In the genomic region with DNA sequence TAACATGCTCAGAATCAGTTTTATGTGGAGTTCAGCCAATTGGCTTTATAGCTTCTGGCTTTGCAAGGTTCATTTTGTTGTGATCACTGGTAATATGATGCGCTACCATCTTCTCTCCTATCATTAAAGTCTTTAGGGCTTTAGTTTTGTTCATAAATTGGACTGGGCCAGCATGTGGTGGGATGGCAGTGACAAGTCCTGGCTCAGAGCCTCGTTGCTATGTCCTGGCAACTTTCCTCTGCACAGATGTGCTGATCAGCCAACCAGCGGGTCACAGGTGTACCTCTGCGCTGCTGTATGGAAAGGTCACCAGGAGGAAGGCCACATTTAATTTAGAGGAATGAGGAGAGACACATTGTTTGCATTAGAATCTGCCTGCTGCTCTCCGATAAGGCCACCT, we compare ENCODE assay signal across 28 mouse cellular contexts.
DNase-seq lines count a peak whose midpoint lies in the region; ATAC-seq and TF ChIP-seq lines count a peak whose summit lies in the region.
"Had no signal": no experiment of that assay in that cellular context is flagged by ENCODE, and none has a peak within 500 bp of the region (broad histone marks: within the 10 kb centered on the region; RNA-seq: fewer than 3 reads in every experiment).

No protein-coding gene starts in this region.

- no peak for TF ChIP-seq POLR2A in cerebellum, adult 2 months (IDR thresholded peaks at IDR 0.05; ENCODE audit: borderline replicate concordance, insufficient read depth, low read length)
- TF ChIP-seq POLR2A in brain, embryonic 14.5 days (IDR thresholded peaks at IDR 0.05; ENCODE audit: borderline replicate concordance, extremely low read depth, insufficient read depth, insufficient read length, poor library complexity, severe bottlenecking), result no peak

- H3K4me1 ChIP-seq in cerebellum, adult 2 months (ENCODE audit: control insufficient read depth, insufficient read depth, low read length), result no peaks in the 10 kb centered on the region
- H3K4me1 ChIP-seq in forebrain, embryonic 14.5 days (ENCODE audit: control insufficient read depth, insufficient read depth, low read length), result no peaks in the 10 kb centered on the region
- no peaks in the 10 kb centered on the region for H3K4me1 ChIP-seq in forebrain, postnatal 0 days (ENCODE audit: insufficient read depth)
- H3K4me1 ChIP-seq in midbrain, embryonic 13.5 days (replicated peaks), result no peaks in the 10 kb centered on the region
- H3K4me1 ChIP-seq in midbrain, embryonic 11.5 days (ENCODE audit: control insufficient read depth, insufficient read depth, low read length), result no peaks in the 10 kb centered on the region
- H3K4me1 ChIP-seq: heart, embryonic 10.5 days; heart, embryonic 15.5 days; stomach, embryonic 15.5 days had no signal

- H3K27me3 ChIP-seq in cerebellum, adult 2 months (ENCODE audit: control insufficient read depth, insufficient read depth, low read length), result no peaks in the 10 kb centered on the region
- H3K27me3 ChIP-seq in forebrain, embryonic 14.5 days (replicated peaks; ENCODE audit: control insufficient read depth, insufficient read depth, low read length), result no peaks in the 10 kb centered on the region
- H3K27me3 ChIP-seq in forebrain, postnatal 0 days (ENCODE audit: insufficient read depth, low read length), result no peaks in the 10 kb centered on the region
- no peaks in the 10 kb centered on the region for H3K27me3 ChIP-seq in midbrain, embryonic 13.5 days
- no peaks in the 10 kb centered on the region for H3K27me3 ChIP-seq in midbrain, embryonic 11.5 days (ENCODE audit: control insufficient read depth, insufficient read depth, low read length)
- H3K27me3 ChIP-seq: CH12.LX; heart, embryonic 15.5 days; stomach, embryonic 15.5 days had no signal

- DNase-seq in cerebellum, postnatal 10 days, result peak; percentile 7 to 31
- DNase-seq in cerebellum, adult 2 months, result no peak
- DNase-seq in forebrain, embryonic 14.5 days (ENCODE audit: low spot score), result peak; percentile 16
- DNase-seq in forebrain, postnatal 0 days, result no peak
- no peak for DNase-seq in midbrain, embryonic 11.5 days (ENCODE audit: low spot score, missing footprints)
- peak; percentile 58 for DNase-seq in brain, embryonic 14.5 days (ENCODE audit: low read depth)
- DNase-seq in adrenal gland, postnatal 36 days, result no peak
- DNase-seq: adrenal gland, adult 2 months; cerebellum, adult 9-10 months; gastrocnemius, postnatal 14 days; heart, adult 11 months; kidney, adult 9 months; kidney, postnatal 10 days; layer of hippocampus, postnatal 36 days; liver; lung, adult 2 months; lung, postnatal 10 days; retina, postnatal 1 day; right cerebral cortex, postnatal 25 days had no signal

- no peak overlapping the region for H3K4me2 ChIP-seq in forebrain, embryonic 14.5 days (ENCODE audit: low read length)
- no peak overlapping the region for H3K4me2 ChIP-seq in forebrain, postnatal 0 days (ENCODE audit: low read depth)
- H3K4me2 ChIP-seq in midbrain, embryonic 13.5 days (replicated peaks), result no peak overlapping the region
- no peak overlapping the region for H3K4me2 ChIP-seq in midbrain, embryonic 11.5 days
- H3K4me2 ChIP-seq: heart, embryonic 15.5 days; stomach, embryonic 15.5 days had no signal

- H3K9me3 ChIP-seq in forebrain, embryonic 14.5 days (replicated peaks; ENCODE audit: control insufficient read depth, low read length), result no peaks in the 10 kb centered on the region
- no peaks in the 10 kb centered on the region for H3K9me3 ChIP-seq in forebrain, postnatal 0 days (ENCODE audit: low read length)
- H3K9me3 ChIP-seq in midbrain, embryonic 13.5 days, result no peaks in the 10 kb centered on the region
- no peaks in the 10 kb centered on the region for H3K9me3 ChIP-seq in midbrain, embryonic 11.5 days (ENCODE audit: control insufficient read depth, low read length)
- H3K9me3 ChIP-seq: heart, embryonic 10.5 days; heart, embryonic 15.5 days; stomach, embryonic 15.5 days had no signal

- H3K4me3 ChIP-seq in cerebellum, adult 2 months (replicated peaks; ENCODE audit: insufficient read depth, low read depth, low read length), result no peak overlapping the region
- H3K4me3 ChIP-seq in forebrain, embryonic 14.5 days (ENCODE audit: low read depth, low read length), result no peak overlapping the region
- no peak overlapping the region for H3K4me3 ChIP-seq in forebrain, postnatal 0 days (ENCODE audit: low read depth, low read length)
- no peak overlapping the region for H3K4me3 ChIP-seq in midbrain, embryonic 13.5 days (replicated peaks)
- no peak overlapping the region for H3K4me3 ChIP-seq in midbrain, embryonic 11.5 days (ENCODE audit: low read depth, low read length)
- H3K4me3 ChIP-seq: heart, embryonic 10.5 days; heart, embryonic 15.5 days; stomach, embryonic 15.5 days had no signal

- no peak overlapping the region for H3K9ac ChIP-seq in forebrain, embryonic 14.5 days (ENCODE audit: low read length)
- no peak overlapping the region for H3K9ac ChIP-seq in forebrain, postnatal 0 days
- no peak overlapping the region for H3K9ac ChIP-seq in midbrain, embryonic 13.5 days (replicated peaks)
- no peak overlapping the region for H3K9ac ChIP-seq in midbrain, embryonic 11.5 days (ENCODE audit: low read length)
- H3K9ac ChIP-seq: heart, embryonic 15.5 days; liver, embryonic 14.5 days; stomach, embryonic 15.5 days had no signal

- peak; percentile 23; the same call in 1 of the 2 replicates for ATAC-seq in forebrain, embryonic 14.5 days
- no peak for ATAC-seq in forebrain, postnatal 0 days
- peak; percentile 69 for ATAC-seq in midbrain, embryonic 13.5 days
- no peak for ATAC-seq in midbrain, embryonic 11.5 days (ENCODE audit: low FRiP score)
- ATAC-seq: activated CD4-positive, CD25-positive, alpha-beta regulatory T cell, adult 4 months; intestine, postnatal 0 days had no signal

- H3K27ac ChIP-seq in cerebellum, adult 2 months (ENCODE audit: insufficient read depth, low read length), result no peak overlapping the region
- H3K27ac ChIP-seq in forebrain, embryonic 14.5 days (ENCODE audit: low read depth, low read length), result no peak overlapping the region
- no peak overlapping the region for H3K27ac ChIP-seq in forebrain, postnatal 0 days (ENCODE audit: low read depth, low read length)
- no peak overlapping the region for H3K27ac ChIP-seq in midbrain, embryonic 13.5 days
- H3K27ac ChIP-seq in midbrain, embryonic 11.5 days (ENCODE audit: low read depth, low read length), result no peak overlapping the region
- H3K27ac ChIP-seq: heart, embryonic 10.5 days; heart, embryonic 15.5 days; liver, embryonic 14.5 days; macrophage; stomach, embryonic 15.5 days had no signal

- 21% methylated on average over 5 of the region's 5 CpGs for WGBS in cerebellum, adult 2 months
- WGBS in forebrain, embryonic 14.5 days, result 70% methylated on average over 5 of the region's 5 CpGs
- WGBS in forebrain, postnatal 0 days, result 58% methylated on average over 5 of the region's 5 CpGs
- WGBS in midbrain, embryonic 13.5 days, result 78% methylated on average over 5 of the region's 5 CpGs
- WGBS in midbrain, embryonic 11.5 days, result 84% methylated on average over 5 of the region's 5 CpGs

- TF ChIP-seq CTCF in cerebellum, adult 2 months (IDR thresholded peaks at IDR 0.05; ENCODE audit: borderline replicate concordance, insufficient read depth, low read depth, low read length), result no peak
- TF ChIP-seq CTCF in forebrain, postnatal 0 days (IDR thresholded peaks at IDR 0.05; ENCODE audit: low read depth), result no peak
- no peak for TF ChIP-seq CTCF in brain, embryonic 14.5 days (IDR thresholded peaks at IDR 0.05; ENCODE audit: borderline replicate concordance, extremely low read depth, insufficient read depth, insufficient read length)

- no peaks in the 10 kb centered on the region for H3K36me3 ChIP-seq in forebrain, embryonic 14.5 days (ENCODE audit: control insufficient read depth, insufficient read depth, low read length)
- H3K36me3 ChIP-seq in forebrain, postnatal 0 days (ENCODE audit: insufficient read depth), result no peaks in the 10 kb centered on the region
- H3K36me3 ChIP-seq in midbrain, embryonic 13.5 days, result no peaks in the 10 kb centered on the region
- H3K36me3 ChIP-seq in midbrain, embryonic 11.5 days (ENCODE audit: control insufficient read depth, insufficient read depth, low read length), result no peaks in the 10 kb centered on the region
- H3K36me3 ChIP-seq: heart, embryonic 10.5 days; heart, embryonic 15.5 days; stomach, embryonic 15.5 days had no signal

Comparison
In these comparisons a context has a peak if more than half of its experiments do, and no peak if none do; other contexts are left out.
1. DNase-seq: peak in cerebellum, postnatal 10 days (2 of 2), forebrain, embryonic 14.5 days (single experiment) and brain, embryonic 14.5 days (single experiment); none in cerebellum, adult 2 months (0 of 2), forebrain, postnatal 0 days (single experiment), midbrain, embryonic 11.5 days (single experiment) and adrenal gland, postnatal 36 days (0 of 2).
2. ATAC-seq: peak in forebrain, embryonic 14.5 days (single experiment) and midbrain, embryonic 13.5 days (single experiment); none in forebrain, postnatal 0 days (single experiment) and midbrain, embryonic 11.5 days (single experiment).